In the genomic region with DNA sequence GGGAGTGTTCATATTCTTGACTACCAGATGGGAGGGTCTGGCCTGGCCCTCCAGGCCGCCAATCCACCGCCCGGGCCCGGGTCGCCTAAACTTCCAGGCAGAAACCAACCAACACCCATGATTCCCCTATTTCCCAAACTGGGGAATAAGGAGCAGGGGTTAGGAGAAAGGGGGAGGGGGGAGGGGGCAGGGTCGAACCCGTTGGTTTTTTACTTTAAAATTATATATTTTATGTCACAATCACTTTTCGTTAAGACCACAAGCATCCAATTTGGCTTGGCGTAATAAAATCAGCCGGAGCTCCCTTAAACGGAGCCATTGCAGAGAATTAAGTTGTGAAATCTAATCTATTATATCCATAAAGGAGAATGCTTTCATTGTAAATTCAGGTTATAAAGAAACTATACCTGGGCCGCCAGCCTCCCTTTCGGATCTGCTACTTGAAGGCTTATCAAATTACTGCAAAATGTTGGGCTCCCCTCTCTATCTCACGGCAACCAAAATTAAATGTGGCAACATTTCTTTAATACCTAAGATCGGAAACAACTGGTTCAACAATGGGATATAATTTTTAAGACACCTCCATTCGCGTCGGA, we compare ENCODE assay signal across 8 mouse cellular contexts. TPM values are rescaled to one million over a fixed set of nuclear protein-coding genes. Genes with fewer than 3 reads are reported as not detected.
DNase-seq lines count a peak whose midpoint lies in the region; ATAC-seq and TF ChIP-seq lines count a peak whose summit lies in the region.

No protein-coding gene starts in this region.

- H3K9ac ChIP-seq in heart, embryonic 14.5 days (ENCODE audit: low read length): peak overlapping the region; percentile 98
- H3K9ac ChIP-seq in liver, embryonic 15.5 days: peak overlapping the region; percentile 32

- H3K36me3 ChIP-seq in E14TG2a.4 (ENCODE audit: insufficient read depth, low read length): no peaks in the 10 kb centered on the region
- H3K36me3 ChIP-seq in heart, embryonic 14.5 days (ENCODE audit: control insufficient read depth, insufficient read depth, low read length): peaks cover 11% of the 10 kb centered on the region; the same call in 1 of the 2 replicates
- no peaks in the 10 kb centered on the region for H3K36me3 ChIP-seq in liver, embryonic 15.5 days (replicated peaks)

- H3K27me3 ChIP-seq in E14TG2a.4 (ENCODE audit: insufficient read depth, low read length): peaks cover 49% of the 10 kb centered on the region
- no peaks in the 10 kb centered on the region for H3K27me3 ChIP-seq in heart, embryonic 14.5 days (ENCODE audit: control insufficient read depth, insufficient read depth, low read length)
- peaks cover 93% of the 10 kb centered on the region for H3K27me3 ChIP-seq in liver, embryonic 15.5 days

- 14% methylated on average over 18 of the region's 18 CpGs for WGBS in heart, embryonic 14.5 days
- WGBS in liver, embryonic 15.5 days (ENCODE audit: insufficient replicate concordance): 22% methylated on average over 18 of the region's 18 CpGs

- TF ChIP-seq CTCF in E14TG2a.4 (conservative IDR thresholded peaks at IDR 0.05; ENCODE audit: low read length): no peak

- DNase-seq in embryo, embryonic 10.5 days (ENCODE audit: low spot score): peak; percentile 58
- no peak for DNase-seq in embryo, embryonic 10 days (ENCODE audit: low spot score)
- no peak for DNase-seq in T-cell, adult 2 months (ENCODE audit: low spot score)
- no peak for DNase-seq in left cerebral cortex, postnatal 25 days (ENCODE audit: low spot score in 2 of 2)

- peaks cover 93% of the 10 kb centered on the region for H3K4me1 ChIP-seq in E14TG2a.4 (replicated peaks; ENCODE audit: low read depth, low read length)
- peaks cover 34 to 58% of the 10 kb centered on the region in 2 experiments for H3K4me1 ChIP-seq in heart, embryonic 14.5 days (ENCODE audit: control insufficient read depth in 2 of 2, insufficient read depth in 2 of 2, low read length in 2 of 2)
- peaks cover 46% of the 10 kb centered on the region for H3K4me1 ChIP-seq in liver, embryonic 15.5 days (replicated peaks)

- H3K4me2 ChIP-seq in heart, embryonic 14.5 days (ENCODE audit: low read length): peak overlapping the region; percentile 94
- peak overlapping the region; percentile 70 for H3K4me2 ChIP-seq in liver, embryonic 15.5 days

- peak overlapping the region; percentile 77 to 97 for H3K27ac ChIP-seq in heart, embryonic 14.5 days (replicated peaks in 1 of 2; ENCODE audit: control insufficient read depth in 1 of 2, insufficient read depth in 1 of 2, low read depth in 2 of 2, low read length in 2 of 2)
- peak overlapping the region; percentile 79 for H3K27ac ChIP-seq in liver, embryonic 15.5 days (replicated peaks)

- peak overlapping the region; percentile 89 for H3K4me3 ChIP-seq in E14TG2a.4 (replicated peaks; ENCODE audit: low read length)
- peak overlapping the region; percentile 73 to 85 for H3K4me3 ChIP-seq in heart, embryonic 14.5 days (ENCODE audit: control insufficient read depth in 1 of 2, insufficient read depth in 1 of 2, low read depth in 1 of 2, low read length in 2 of 2)
- H3K4me3 ChIP-seq in liver, embryonic 15.5 days (replicated peaks): peak overlapping the region; percentile 62

- intact Hi-C loops in left cerebral cortex, postnatal 25 days (cut with DNase I): loop anchor here (1.0 to 2.0 kb wide), 2 partner anchors 44 to 121 kb away; no protein-coding TSS in a partner anchor

- H3K9me3 ChIP-seq in E14TG2a.4 (ENCODE audit: low read length): no peaks in the 10 kb centered on the region
- H3K9me3 ChIP-seq in heart, embryonic 14.5 days (ENCODE audit: control insufficient read depth, low read length): no peaks in the 10 kb centered on the region
- H3K9me3 ChIP-seq in liver, embryonic 15.5 days (replicated peaks): no peaks in the 10 kb centered on the region

- no peak for ATAC-seq in heart, embryonic 14.5 days (ENCODE audit: insufficient number of reproducible peaks, insufficient read depth, low FRiP score, low read depth)
- no peak for ATAC-seq in liver, embryonic 15.5 days (ENCODE audit: insufficient read depth)
- ATAC-seq in cerebellum, adult (ENCODE audit: insufficient number of reproducible peaks, low FRiP score, low TSS enrichment): no peak

RNA-seq across cellular contexts. Expression of a gene that starts 35.1 kb away (rescaled TPM):
- 68.8 and 74.1 TPM in 2 replicates for polyA plus RNA-seq in heart, embryonic 14.5 days (2014; fragmentation: Nextera tagmentation; extraction: Ambion mirVana)
- 34.0 and 38.8 TPM in 2 replicates for polyA plus RNA-seq in liver, embryonic 15.5 days (2015; fragmentation: Nextera tagmentation; extraction: Ambion mirVana)
- 10 to 100 TPM; 82.9 to 88.8 TPM for total RNA-seq in left cerebral cortex, postnatal 25 days (2021)

RNA-seq across cellular contexts. Expression of a gene that starts 46.5 kb away (rescaled TPM):
- 8.8 and 9.1 TPM in 2 replicates for polyA plus RNA-seq in heart, embryonic 14.5 days (2014; fragmentation: Nextera tagmentation; extraction: Ambion mirVana)
- polyA plus RNA-seq in liver, embryonic 15.5 days (2015; fragmentation: Nextera tagmentation; extraction: Ambion mirVana): 0.91 and 1.0 TPM in 2 replicates
- total RNA-seq in left cerebral cortex, postnatal 25 days (2021): 10 to 100 TPM; 16.3 to 21.9 TPM
